Mouse (Mus musculus): Measurements from ENCODE around the gene Ak3.

- no peak for TF ChIP-seq ZC3H11A (IDR thresholded peaks at IDR 0.05; ENCODE audit: borderline replicate concordance, low read depth, low read length)
- no peak for TF ChIP-seq CHD2 (IDR thresholded peaks at IDR 0.05; ENCODE audit: low read depth, low read length)
- TF ChIP-seq HCFC1 (IDR thresholded peaks at IDR 0.05; ENCODE audit: borderline replicate concordance, insufficient read depth, low read length): no peak
- TF ChIP-seq ZNF384 (IDR thresholded peaks at IDR 0.05; ENCODE audit: low read depth, low read length): no peak
Observed at GRCm38 (mm10) chr19:29021754-29022345, 25.9 kb downstream of the Ak3 start.

Measured in ES-E14 (cell line).